Mouse (Mus musculus) thymus, postnatal 0 days (tissue): ENCODE measurements around the gene Uvrag. TPM values are rescaled to one million over a fixed set of nuclear protein-coding genes. Genes with fewer than 3 reads are reported as not detected.

Experiments
- DNase-seq: peaks from one replicate; pipeline ENCODE4 v3.0.0-alpha.2; 2015; ENCODE audit warnings: low spot score
- polyA plus RNA-seq: library from polyadenylated mRNA; unstranded; fragments of >200 nt; fragmentation: Nextera tagmentation; extraction: Ambion mirVana; gene quantifications from 2 replicates; pipeline ENCODE4 v1.2.1, GENCODE M21; 2015

Gene Uvrag
- polyA plus RNA-seq, 1 experiment from 2014 or later: 30.9 TPM

DNA sequence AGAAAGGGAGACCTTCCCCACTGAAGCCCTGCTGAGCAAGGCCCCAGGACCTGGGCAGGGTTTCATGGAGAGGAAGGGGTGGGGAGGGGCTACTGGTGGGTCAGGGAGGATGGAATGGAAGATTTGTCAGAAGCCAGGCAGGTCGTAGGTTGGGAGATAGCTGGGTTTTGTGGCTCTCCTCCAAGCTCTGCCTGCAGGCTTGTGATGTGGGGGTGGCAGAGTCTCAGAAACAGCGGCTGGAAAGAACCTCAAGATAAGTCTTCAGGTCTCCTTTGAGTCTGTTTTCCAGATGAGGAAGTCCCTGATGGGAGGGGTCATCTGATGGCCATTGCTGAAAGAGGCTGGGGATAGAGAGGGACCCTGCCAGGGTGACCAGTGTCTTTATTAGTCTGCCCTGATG is 285.6 kb downstream of the Uvrag start:
- no peak for DNase-seq

DNA sequence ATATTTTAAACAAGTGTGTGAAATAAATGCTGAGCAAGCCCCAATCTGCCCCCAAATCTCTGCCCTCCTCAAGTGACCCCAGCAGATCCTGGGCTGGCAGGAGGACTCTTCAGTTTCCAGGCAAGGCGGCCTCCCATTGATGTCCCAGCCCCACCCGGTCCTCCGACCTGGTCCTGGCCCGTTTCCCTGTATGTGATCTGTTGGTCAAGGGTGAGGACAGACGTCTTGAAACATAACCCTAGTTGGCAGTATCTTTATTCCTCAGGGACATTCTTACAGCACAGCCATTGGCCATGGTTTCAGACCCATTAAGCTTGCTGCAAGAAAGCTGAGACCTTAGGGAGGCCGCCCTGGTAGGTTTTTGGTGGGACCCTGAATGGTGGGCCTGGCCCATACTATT is 287.1 kb downstream of the Uvrag start:
- DNase-seq: no peak

- no peak for DNase-seq
Observed at GRCm38 (mm10) chr7:98852950-98853650, 287.8 kb downstream of the Uvrag start.

DNA sequence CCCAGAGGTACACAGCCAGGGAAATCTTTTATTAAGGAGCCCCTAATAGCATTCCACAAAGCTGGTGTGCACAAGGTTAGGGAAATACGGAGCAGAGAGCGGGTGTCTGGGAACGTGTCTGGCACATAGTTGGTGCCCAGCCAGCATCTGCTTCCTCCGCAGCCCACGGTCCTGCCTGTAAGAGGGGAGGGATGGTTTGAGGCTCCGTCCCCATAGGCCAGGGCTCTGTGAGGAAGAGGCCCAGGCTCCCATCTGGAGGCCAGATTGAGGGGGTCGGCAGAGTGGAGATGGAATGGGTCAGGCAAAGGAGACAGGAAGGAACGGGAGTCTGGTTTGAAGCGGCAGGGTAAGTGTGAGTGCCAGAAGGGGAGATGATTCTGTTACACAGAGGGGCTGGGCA is 289.7 kb downstream of the Uvrag start:
- DNase-seq: no peak

DNA sequence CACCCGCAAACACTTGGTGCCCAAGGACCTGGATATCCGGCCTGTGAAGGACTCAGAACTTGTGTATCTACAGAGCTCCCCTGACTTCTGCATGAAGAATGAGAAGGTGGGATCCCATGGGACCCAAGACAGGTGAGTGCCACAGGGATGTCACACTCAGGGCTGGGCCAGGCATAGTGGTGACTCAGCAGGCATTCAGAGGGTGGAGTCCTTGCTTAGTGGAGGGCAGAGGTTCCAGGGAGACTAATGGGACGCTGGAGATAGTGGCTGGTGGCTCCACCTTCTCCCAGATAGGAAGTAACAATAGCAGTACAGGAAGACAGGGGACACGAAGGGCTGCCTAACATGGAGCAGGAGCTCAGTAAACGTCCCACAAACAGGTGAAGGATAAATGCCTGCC is 290.6 kb downstream of the Uvrag start:
- DNase-seq: no peak

GRCm38 (mm10) chr7:98848899-98849640 is 291.9 kb downstream of the Uvrag start:
- DNase-seq: no peak

DNA sequence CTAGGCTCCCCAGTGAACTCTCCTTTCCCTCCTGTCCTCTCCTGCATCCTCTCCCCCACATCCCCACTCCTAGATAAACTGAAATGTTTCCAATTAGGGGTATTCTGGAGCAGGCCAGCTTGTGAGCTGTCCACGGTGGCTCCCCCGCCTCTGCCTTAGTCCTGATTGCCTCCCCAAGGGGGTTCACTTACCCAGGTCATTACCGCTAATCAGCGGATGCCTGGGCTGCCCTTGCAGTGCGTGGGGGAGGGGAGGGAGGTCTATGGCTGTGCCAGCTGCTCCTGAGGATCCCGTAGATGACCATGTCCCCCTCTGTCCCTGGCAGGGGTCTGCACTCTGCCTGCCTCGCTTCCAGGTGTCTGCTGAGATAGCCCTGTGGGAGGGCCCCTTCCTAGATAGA is 297.3 kb downstream of the Uvrag start:
- no peak for DNase-seq

DNA sequence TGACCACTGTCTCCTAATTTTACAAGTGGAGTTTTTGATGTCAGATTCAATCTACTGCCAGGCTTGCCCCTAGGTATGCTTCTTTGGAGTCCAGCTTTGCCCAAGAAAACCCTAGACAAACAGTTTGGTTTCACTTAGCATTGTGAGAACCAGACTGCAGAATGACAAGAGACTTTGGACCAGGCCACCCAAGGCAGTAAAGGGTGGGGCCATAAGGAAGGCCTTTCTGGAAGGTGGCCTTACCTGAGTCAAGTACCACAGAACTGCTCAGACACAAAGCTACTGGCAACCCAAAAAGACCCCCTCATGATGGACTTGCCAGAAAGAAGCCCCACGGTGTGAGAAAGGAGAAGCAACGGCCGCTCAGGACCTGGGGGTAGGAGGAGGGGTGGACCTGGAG is 297.9 kb downstream of the Uvrag start:
- no peak for DNase-seq

DNA sequence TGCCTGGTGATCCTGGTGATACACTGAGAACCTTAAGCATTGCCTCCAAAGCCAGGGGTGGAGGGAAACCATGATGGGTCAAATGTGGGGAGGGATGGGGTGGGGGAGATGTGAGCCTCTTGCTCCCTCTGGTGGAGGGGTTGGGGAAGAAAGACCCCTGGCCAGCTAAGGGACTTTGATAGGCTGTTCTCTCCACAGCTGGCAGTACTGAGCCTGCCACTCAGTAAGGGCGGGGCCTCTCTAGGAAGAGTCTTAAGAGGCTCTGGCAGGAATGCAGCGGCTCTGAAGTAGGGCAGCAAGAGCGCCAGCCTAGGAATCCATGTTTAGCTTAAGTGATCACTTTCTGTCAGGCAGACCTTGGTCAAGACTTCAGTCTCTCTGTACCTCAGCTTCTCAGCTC is 299.1 kb downstream of the Uvrag start:
- DNase-seq: no peak

- DNase-seq: no peak
Observed at GRCm38 (mm10) chr7:98840771-98841170, 300.2 kb downstream of the Uvrag start.

DNA sequence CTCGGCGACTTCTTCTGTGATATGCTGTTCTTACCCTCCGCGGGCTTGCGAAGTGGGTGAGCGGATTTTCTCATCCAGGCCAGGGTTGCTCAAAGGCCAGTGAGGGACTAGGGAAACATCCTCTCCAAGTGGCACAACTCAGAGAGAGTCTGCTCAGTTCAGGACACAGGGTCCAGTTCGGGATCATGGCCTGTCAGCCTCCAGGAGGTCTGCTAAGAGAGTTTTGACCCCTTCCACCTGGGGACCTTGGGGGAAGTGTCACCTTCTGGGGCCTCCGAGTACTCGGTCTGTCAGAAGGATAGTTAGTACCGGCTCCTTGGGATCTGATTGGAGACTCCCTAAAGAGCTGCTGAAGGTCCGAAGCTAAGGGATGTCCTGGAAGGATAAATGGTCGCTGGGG is 301.6 kb downstream of the Uvrag start:
- no peak for DNase-seq

DNA sequence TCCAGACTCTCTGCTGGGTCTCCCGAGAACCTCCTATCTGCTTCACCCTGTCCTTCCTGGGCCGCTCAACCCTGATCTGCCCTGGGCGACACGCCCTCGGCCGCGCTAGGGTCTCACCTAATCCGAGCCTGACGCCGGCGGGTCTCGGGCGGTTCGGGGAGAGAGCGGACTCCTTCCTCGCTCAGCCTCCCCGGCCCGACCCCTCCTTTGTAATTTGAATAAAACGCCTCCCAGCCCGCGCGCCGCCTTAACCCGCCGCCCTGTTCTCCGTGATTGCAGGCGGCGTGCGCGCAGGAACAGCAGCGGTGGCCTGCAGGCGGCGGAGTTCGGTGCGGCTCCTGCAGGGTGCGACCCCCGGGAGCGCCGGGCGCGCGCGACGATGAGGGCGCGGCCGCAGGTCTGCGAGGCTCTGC is 302.2 kb downstream of the Uvrag start:
- DNase-seq: peak; percentile 55

GRCm38 (mm10) chr7:98837901-98838300 is 303.0 kb downstream of the Uvrag start:
- DNase-seq: peak; percentile 58

DNA sequence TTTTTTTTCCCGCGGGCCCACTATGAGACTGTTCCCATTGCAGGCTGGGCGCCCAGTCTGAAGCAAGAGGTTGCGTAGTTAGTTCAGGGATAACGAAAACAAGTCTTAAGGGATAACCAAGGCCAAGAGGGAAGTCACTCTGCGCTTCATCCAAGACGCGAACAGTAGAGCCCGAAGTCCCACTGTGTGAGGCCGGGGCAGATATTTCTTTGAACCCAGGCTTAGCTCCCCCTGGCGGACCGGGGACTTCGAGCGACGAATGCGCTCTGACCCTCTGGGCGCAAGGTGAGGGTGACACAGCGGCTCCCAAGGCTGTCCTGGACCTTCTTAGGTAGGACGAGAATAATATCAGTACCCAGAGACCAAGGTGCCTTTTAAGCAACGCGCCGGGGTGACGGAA is 304.3 kb downstream of the Uvrag start:
- peak; percentile 64 for DNase-seq

GRCm38 (mm10) chr7:98835519-98836441 is 305.2 kb downstream of the Uvrag start:
- no peak for DNase-seq

Other genes starting within 250 kb of the Uvrag start
- 6.6 and 7.2 TPM in 2 replicates for gene Dgat2, start 41.6 kb upstream of the Uvrag start, polyA plus RNA-seq
- 0.25 and 0.51 TPM in 2 replicates for gene Mogat2, start 97.5 kb upstream of the Uvrag start, polyA plus RNA-seq
- gene Map6, start 126.3 kb upstream of the Uvrag start, polyA plus RNA-seq: 0.35 and 0.84 TPM in 2 replicates
- 73.2 and 96.8 TPM in 2 replicates for gene Serpinh1, start 212.1 kb upstream of the Uvrag start, polyA plus RNA-seq
- 2.9 and 3.1 TPM in 2 replicates for gene Gdpd5, start 240.3 kb upstream of the Uvrag start, polyA plus RNA-seq